Mouse (Mus musculus) gastrocnemius, adult 2 months (tissue): ENCODE results near the gene Pik3r2. TPM values are rescaled to one million over a fixed set of nuclear protein-coding genes. Genes with fewer than 3 reads are reported as not detected.

Experiments
- DNase-seq: peaks from one replicate; pipeline ENCODE4 v3.0.0; 2022
- H3K27ac ChIP-seq: fragments of 200-600 bp; 2 replicates; pipeline ENCODE4 v1.8.1; 2022; ENCODE audit warnings: mild to moderate bottlenecking
- H3K4me3 ChIP-seq: fragments of 200-600 bp; 2 replicates; pipeline ENCODE4 v1.8.1; 2022; ENCODE audit warnings: mild to moderate bottlenecking, moderate library complexity
- CTCF ChIP-seq: fragments of 200-600 bp; IDR thresholded peaks from 2 replicates; pipeline ENCODE4 v1.8.1; 2022; ENCODE audit warnings: antibody characterized with exemption, mild to moderate bottlenecking, moderate library complexity
- intact Hi-C: fragments of 180-260 bp; cut with DNase I; formaldehyde crosslinking; loops from one replicate; pipeline ENCODE4 v1.15.1; 2025
- total RNA-seq, 2 experiments: library from RNA; stranded (reverse); gene quantifications; 2 replicates each; pipeline ENCODE4 v1.2.3; 2021

Gene Pik3r2
- total RNA-seq, 2 experiments from 2014 or later, result 13.9 to 16.2 TPM

DNA sequence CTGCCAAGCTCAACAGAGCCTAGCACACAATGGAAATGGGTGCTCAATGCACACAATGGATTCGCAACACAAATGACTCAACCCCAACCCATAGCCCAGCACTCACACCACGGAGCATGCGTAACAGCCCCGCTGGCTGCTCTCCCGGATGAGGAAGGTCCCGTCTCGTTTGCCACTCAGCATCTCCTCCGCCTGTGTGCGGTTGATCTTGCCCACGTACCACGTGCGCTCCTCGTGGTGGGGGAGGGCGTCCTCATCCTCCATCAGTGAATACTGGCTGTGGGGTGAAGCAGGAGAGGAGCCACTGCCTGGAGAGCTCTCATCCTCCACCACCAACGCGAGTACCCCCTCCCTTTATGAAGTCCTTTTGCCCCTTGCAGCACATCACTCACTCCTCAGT is 7.6 kb downstream of the Pik3r2 start:
- Histone ChIP-seq H3K27ac (peak overlapping the region; percentile 35; the same call in 1 of the 2 replicates), H3K4me3 (no peak overlapping the region)
- peak; percentile 42 for DNase-seq
- TF ChIP-seq CTCF, result no peak
- intact Hi-C loops, result loop anchor here (1.0 to 5.0 kb wide), 2 partner anchors 49 to 73 kb away; no protein-coding TSS in a partner anchor

DNA sequence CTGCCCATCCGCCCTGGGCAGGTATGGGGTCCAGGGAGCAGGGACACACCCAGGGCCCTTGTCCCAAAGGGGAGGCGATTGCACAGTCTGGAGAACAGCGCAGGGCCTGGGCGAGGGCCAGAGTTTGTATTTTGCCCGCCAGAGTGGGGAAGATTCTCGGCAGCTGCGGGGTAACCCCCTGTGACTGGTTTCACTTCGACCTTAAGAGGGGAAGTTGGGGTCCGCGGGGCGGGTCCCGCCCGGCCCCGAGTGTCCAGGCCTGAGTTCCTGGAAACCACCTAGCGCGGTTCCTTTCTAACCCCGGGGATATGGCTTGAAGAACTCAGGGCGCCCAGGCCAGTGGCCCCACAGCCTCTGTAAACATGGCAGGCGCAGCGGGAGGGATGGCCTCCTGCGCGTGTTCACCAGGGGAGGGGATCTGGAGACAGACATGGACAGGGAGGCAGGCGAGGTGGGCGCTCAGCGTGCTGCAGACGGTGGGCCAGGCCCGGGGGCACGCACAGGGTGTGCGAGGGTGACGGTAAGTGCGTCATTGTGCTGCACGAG is 8.2 kb downstream of the Pik3r2 start:
- intact Hi-C loops, result loop anchor here (5.0 kb wide), 1 partner anchor 74 kb away; no protein-coding TSS in a partner anchor
- TF ChIP-seq CTCF, result no peak
- Histone ChIP-seq H3K27ac (no peak overlapping the region), H3K4me3 (no peak overlapping the region)
- peak; percentile 47 for DNase-seq

DNA sequence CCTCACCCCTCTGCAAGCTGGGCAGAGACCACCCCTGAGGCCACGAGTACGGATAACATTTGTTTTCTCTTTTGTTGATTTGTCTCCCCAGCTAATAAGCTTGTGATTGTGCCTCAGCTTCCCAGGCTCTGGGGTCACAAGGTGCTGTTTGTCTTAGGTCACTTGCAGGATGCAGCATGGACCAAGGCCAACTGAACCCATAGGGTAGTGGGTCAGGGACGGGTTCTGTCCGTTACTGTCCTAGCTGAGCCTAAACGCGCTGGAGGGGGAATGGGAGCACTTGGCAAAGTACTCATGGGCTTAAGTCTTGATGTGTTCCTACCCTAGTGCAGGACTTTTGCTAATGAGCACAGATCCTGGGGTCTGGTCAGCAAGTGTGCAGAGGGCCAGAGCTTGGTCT is 9.0 kb downstream of the Pik3r2 start:
- no peak for DNase-seq
- TF ChIP-seq CTCF, result no peak
- Histone ChIP-seq H3K4me3 (no peak overlapping the region), H3K27ac (peak overlapping the region; percentile 84)
- intact Hi-C loops, result loop anchor here (5.0 kb wide), 1 partner anchor 75 kb away; no protein-coding TSS in a partner anchor

DNA sequence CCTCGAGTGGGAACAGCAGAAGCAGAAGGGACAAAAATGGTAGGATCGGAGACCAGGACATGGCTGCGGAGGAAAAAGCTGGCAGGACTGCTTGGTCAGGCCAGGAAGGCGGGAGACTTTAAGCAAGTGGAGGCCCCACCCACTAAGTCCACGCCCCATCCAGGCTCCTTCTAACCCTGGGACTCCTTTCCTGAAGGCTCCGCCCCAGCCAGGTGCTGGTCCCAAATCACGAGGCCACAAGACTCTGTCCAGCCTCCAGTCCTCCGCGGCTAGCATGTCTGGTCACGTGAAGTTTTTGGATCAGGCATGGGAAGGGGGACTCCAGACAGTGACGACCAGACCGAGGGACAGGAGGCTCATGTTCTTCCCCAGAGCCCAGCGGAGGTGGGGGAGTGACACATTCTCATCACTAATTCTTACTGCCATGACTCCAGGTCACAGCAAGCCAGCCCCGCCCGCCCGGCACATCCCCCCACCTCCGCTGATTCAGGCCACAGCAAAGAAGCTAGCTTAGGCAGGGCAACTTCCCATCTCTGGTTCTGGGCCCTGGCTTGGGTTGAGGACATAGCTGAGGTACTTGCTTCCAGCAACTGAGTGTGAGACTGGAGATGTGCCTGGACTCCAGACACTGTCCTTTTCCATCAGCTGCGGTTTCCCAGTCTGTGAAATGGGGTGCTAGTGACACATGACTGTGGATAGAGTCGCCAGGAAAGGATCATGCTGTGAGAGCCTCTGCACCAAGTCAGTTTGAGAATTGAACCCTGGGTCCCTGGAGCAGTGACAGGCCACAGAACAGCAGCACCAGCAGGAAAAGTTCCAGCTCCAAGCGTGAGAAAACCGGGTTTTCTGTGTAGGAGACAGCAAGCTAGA is 9.7 kb downstream of the Pik3r2 start:
- intact Hi-C loops, result loop anchor here (5.0 kb wide), 1 partner anchor 75 kb away; no protein-coding TSS in a partner anchor
- H3K27ac ChIP-seq, result peak overlapping the region; percentile 84
- DNase-seq, result peak; percentile 82
- peak overlapping the region; percentile 65 for H3K4me3 ChIP-seq
- no peak for TF ChIP-seq CTCF

DNA sequence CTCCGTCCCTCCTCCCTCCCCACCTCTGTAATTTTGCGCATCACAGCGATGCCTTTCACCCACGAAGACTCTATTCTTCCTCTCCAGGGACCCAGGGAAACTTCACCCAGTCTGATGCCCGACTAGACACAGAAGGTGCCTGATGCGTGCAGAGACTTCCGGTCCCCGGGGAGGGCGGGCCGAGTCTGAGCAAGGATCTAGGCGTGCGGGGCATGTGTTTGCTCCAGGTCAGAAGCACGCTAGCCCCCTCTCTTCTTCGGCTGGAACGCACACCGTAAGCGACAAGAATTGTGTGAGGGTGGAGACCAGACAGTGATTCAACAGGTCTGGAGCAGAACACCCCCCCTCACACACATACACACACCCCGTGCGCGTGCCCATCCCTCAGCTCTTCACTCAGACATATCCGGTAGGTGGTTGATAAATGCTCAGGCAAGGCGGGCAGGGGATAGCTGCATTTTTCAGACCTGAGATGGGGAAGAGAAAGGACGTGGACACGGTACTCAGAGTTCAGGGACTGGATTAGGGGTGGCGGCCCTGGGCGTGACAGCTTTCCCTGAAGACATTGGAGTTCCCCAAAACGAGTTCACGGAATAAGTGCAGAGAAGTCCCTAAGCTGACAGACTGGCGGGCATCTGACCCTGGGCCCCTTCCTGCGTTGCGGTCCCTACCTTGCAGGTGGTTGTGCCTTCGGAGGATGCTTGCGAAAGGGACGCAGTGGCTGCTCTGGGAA is 10.5 kb downstream of the Pik3r2 start:
- Histone ChIP-seq H3K4me3 (peak overlapping the region; percentile 65), H3K27ac (peak overlapping the region; percentile 84)
- TF ChIP-seq CTCF, result no peak
- peak; percentile 70 for DNase-seq
- intact Hi-C loops, result loop anchor here (5.0 kb wide), 1 partner anchor 76 kb away; no protein-coding TSS in a partner anchor

DNA sequence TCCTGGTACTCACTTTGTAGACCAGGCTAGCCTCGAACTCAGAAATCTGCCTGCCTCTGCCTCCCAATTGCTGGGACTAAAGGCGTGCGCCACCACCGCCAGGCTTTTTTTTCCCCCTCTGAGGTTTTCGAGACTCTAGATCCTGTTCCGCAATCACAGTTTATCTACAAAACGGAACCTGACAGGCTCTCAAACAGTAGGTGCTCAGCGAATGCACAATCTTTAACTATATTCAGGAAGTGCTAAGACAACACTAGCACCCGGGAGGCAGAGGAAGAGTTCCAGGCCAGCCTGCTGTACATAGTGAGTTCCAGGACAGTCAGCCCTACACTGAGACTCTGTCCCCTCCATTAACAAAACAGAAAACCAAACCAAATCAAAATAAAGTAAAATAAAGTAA is 11.2 kb downstream of the Pik3r2 start:
- Histone ChIP-seq H3K27ac (peak overlapping the region; percentile 84; the same call in 1 of the 2 replicates), H3K4me3 (peak overlapping the region; percentile 65)
- intact Hi-C loops, result loop anchor here (5.0 kb wide), 1 partner anchor 77 kb away; no protein-coding TSS in a partner anchor
- no peak for TF ChIP-seq CTCF
- DNase-seq, result no peak

DNA sequence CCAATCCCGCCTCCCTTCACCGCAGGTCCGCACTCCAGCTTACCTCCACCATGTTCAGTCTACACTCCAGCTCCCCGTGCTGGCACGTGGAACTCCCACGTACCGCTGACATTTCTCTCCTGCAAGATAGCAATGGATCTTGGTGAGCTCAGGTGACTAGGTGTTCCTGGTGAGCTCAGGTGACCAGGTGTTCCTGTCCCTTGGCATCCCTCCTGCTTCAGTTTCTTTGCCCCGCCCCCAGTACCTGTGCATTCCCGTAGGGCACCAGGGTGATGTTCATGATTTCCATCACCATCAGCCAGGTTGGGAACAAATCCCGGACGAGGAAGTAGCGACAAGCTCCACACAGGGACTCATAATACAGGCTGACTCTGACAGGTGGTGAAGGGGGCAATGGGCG is 11.8 kb downstream of the Pik3r2 start:
- intact Hi-C loops, result loop anchor here (5.0 kb wide), 1 partner anchor 78 kb away; no protein-coding TSS in a partner anchor
- DNase-seq, result no peak
- Histone ChIP-seq H3K27ac (no peak overlapping the region), H3K4me3 (no peak overlapping the region; the same call in 1 of the 2 replicates)
- TF ChIP-seq CTCF, result no peak

DNA sequence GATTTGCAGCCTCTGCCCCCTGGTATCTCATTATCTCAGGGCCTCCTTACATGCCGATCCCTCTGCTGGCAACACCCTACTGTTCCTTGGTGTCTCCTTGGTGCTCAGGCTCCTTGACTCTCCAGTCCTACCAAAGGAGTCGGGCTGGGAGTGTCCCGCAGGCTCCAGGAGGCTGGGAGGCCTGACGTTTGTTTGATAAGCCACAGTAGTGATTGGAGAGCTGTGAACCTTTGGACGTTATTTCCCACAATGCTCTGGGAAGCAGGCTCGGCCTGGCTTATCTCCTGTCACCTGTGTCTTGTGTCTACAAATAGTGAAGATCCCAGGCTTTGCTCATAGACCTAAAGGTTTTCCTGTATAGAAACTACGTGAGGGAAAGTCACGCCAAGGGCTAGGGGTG is 12.5 kb downstream of the Pik3r2 start:
- no peak for TF ChIP-seq CTCF
- no peak for DNase-seq
- no peak overlapping the region for H3K27ac ChIP-seq
- no peak overlapping the region for H3K4me3 ChIP-seq
- intact Hi-C loops, result no loop called here

DNA sequence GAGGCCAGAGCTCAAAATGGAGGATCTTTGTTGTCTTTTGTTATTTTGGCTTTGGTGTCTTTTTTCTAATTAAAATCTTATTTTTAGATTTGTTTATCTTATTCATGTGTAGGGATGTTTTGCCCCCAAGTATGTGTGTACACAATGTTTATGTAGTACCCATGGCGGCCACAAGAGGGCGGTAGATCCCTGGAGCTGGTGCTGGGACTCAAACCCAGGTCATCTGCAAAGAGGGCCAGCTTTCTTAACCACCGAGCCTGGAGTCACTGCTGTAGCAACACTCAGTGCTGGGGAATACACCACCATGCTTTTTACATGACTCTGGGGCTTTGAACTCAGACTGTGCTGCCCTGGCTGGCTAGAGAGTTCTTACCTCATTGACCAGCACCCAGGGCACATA is 13.2 kb downstream of the Pik3r2 start:
- Histone ChIP-seq H3K27ac (no peak overlapping the region), H3K4me3 (no peak overlapping the region)
- intact Hi-C loops, result no loop called here
- DNase-seq, result peak; percentile 71
- peak; percentile 84 for TF ChIP-seq CTCF

DNA sequence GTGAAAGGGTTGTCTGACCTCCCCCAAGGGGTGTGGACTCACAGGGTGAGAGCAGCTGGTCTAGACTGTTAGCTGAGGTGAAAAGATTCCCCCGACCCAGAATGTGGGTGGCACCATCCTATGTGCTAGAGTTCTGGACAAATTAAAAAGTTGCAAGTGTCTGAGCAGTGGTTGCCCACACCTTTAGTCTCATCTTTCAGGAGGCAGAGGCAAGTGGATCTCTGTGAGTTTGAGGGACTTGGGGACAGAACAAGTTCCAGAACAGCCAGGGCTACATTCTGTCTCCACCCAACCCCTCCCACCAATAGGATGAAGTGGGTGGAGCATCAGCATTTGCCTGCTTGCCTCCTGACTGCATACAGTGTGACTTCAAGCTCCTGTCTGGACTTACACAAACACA is 14.4 kb downstream of the Pik3r2 start:
- peak overlapping the region; percentile 94 for H3K27ac ChIP-seq
- no peak for TF ChIP-seq CTCF
- intact Hi-C loops, result loop anchor here (1.0 kb wide), 1 partner anchor 11 kb away; no protein-coding TSS in a partner anchor
- peak; percentile 27 for DNase-seq
- no peak overlapping the region for H3K4me3 ChIP-seq

DNA sequence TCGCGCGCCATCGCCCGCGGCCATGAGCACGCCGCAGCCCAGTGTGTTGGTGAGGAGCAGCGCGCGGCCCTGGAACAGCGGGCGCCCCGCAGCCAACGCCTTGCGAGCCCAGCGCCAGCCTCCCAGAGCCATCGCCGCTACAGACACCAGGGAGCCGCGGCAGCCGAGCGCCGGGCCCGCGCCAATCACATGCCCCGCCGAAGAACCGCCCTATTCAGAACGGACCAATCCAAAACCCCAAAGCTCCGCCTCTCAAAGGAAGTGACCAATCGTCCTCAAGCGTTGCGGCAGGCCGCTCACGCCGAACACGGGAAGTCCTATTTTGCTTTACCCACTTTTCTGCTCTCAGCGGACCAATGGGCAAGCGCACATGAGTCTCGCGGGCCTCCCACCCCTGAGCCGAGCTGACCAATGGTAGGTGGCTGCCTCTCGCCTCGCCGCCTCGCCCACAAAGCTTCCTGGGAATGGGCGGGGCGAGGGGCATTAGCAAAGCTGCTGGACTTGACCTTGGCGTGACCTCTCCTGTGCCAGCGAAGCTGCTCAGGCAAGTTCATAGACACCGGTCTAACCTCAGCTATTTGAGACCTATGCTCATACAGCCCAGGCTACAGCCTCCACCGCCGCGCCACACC is 15.6 kb downstream of the Pik3r2 start, which contains the start of gene Mpv17l2:
Gene Mpv17l2 (minus strand): TSS at position 172 of the 632 bp plus-strand sequence.
- TF ChIP-seq CTCF, result no peak
- peak within 1 kb of the TSS; percentile 88 for H3K4me3 ChIP-seq
- DNase-seq, result peak; percentile 96
- H3K27ac ChIP-seq, result peak within 1 kb of the TSS; percentile 94
- intact Hi-C loops, result no loop called here

DNA sequence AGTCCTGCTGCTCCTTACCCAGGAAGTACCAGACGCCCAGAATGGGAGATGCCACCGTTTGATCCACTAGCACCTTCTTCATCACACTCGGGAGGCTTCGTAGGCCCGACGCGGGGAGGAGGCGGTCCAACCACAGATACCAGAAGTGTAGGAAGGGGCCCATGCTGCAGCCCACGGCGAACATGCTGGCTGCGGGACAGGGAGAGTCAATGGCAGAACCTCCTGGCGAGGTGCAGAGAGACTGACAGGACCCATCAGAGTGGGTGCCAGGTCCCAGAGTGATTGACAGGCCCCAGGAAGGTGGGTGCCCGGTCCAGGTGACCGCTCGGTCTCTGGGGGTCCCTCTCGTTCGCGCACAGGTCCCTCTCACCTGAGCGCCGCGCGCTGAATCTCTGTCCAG is 16.2 kb downstream of the Pik3r2 start:
- no peak for DNase-seq
- peak overlapping the region; percentile 94 for H3K27ac ChIP-seq
- H3K4me3 ChIP-seq, result peak overlapping the region; percentile 88
- intact Hi-C loops, result no loop called here
- no peak for TF ChIP-seq CTCF
